Mouse (Mus musculus) naive thymus-derived CD4-positive, alpha-beta T cell, adult 2 months (primary cell): ENCODE measurements around the gene Llgl2.

ENCODE experiments used
- DNase-seq: peaks from one replicate; pipeline ENCODE4 v3.0.0-alpha.2; 2011; ENCODE audit warnings: low read depth

Gene Llgl2

GRCm38 (mm10) chr11:115877174-115877755 lies 53.4 kb downstream of the Llgl2 start:
- DNase-seq = no peak

- DNase-seq = no peak
These were observed 54.2 kb downstream of the Llgl2 start for GRCm38 (mm10) chr11:115878071-115878470.

GRCm38 (mm10) chr11:115881002-115881401 lies 57.2 kb downstream of the Llgl2 start:
- DNase-seq = peak; percentile 72

GRCm38 (mm10) chr11:115883251-115883650 lies 59.4 kb downstream of the Llgl2 start:
- DNase-seq = no peak

- no peak for DNase-seq
These were observed 60.5 kb downstream of the Llgl2 start for GRCm38 (mm10) chr11:115884361-115884760.

- DNase-seq = no peak
These were observed 61.4 kb downstream of the Llgl2 start for GRCm38 (mm10) chr11:115885281-115885680.

- no peak for DNase-seq
These were observed 62.6 kb downstream of the Llgl2 start for GRCm38 (mm10) chr11:115886446-115886845.

GRCm38 (mm10) chr11:115888020-115888419 lies 64.2 kb downstream of the Llgl2 start:
- no peak for DNase-seq

GRCm38 (mm10) chr11:115889159-115889558 lies 65.3 kb downstream of the Llgl2 start:
- no peak for DNase-seq

- no peak for DNase-seq
These were observed 68.4 kb downstream of the Llgl2 start for GRCm38 (mm10) chr11:115892213-115892612.

- DNase-seq = no peak
These were observed 69.2 kb downstream of the Llgl2 start for GRCm38 (mm10) chr11:115893071-115893470.

GRCm38 (mm10) chr11:115894755-115895520 lies 71.1 kb downstream of the Llgl2 start:
- DNase-seq = no peak

GRCm38 (mm10) chr11:115898446-115898845 lies 74.6 kb downstream of the Llgl2 start:
- no peak for DNase-seq

- peak; percentile 77 for DNase-seq
These were observed 75.0 kb downstream of the Llgl2 start for GRCm38 (mm10) chr11:115898886-115899285.

- no peak for DNase-seq
These were observed 75.8 kb downstream of the Llgl2 start, which contains the start of gene Smim5 for GRCm38 (mm10) chr11:115899486-115900266. Gene Smim5 (plus strand): TSS chr11:115899966.

GRCm38 (mm10) chr11:115900561-115901337 lies 76.9 kb downstream of the Llgl2 start:
- no peak for DNase-seq

GRCm38 (mm10) chr11:115901338-115902161 lies 77.7 kb downstream of the Llgl2 start:
- DNase-seq = no peak

GRCm38 (mm10) chr11:115902177-115902576 lies 78.3 kb downstream of the Llgl2 start:
- no peak for DNase-seq

- DNase-seq = no peak
These were observed 79.0 kb downstream of the Llgl2 start for GRCm38 (mm10) chr11:115902831-115903230.

- DNase-seq = no peak
These were observed 79.8 kb downstream of the Llgl2 start for GRCm38 (mm10) chr11:115903384-115904230.
